In the genomic region with DNA sequence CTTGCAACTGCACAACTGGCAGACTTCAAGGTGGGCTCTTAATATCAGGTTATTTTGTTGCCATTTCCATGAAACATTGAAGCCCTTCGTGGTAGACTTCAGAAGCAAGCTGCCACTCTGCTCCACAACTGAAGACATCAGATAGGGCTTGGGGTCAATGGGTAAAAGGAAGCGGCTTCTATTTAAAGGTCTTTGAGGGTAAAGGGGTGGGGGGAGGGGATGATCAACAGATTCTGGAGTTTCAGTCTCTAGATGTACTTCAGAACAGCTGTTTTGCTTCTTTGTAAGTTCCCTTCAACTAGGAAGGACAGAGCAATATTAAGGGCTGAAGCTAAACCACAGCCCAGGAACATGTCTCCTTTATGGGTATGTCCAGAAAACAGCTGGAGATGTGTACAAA, we compare ENCODE assay signal across 29 mouse cellular contexts. TPM values are rescaled to one million over a fixed set of nuclear protein-coding genes. Genes with fewer than 3 reads are reported as not detected.
DNase-seq lines count a peak whose midpoint lies in the region; ATAC-seq and TF ChIP-seq lines count a peak whose summit lies in the region.
"Had no signal": no experiment of that assay in that cellular context is flagged by ENCODE, and none has a peak within 500 bp of the region (broad histone marks: within the 10 kb centered on the region; RNA-seq: fewer than 3 reads in every experiment).

No protein-coding gene starts in this region.

- no peaks in the 10 kb centered on the region for H3K36me3 ChIP-seq in midbrain, embryonic 11.5 days (ENCODE audit: control insufficient read depth, insufficient read depth, low read length)
- no peaks in the 10 kb centered on the region for H3K36me3 ChIP-seq in midbrain, embryonic 10.5 days
- H3K36me3 ChIP-seq in CH12.LX (replicated peaks in 1 of 2; ENCODE audit: control insufficient read depth in 1 of 2, insufficient read depth in 1 of 2, low read length in 1 of 2): peaks cover 7 to 76% of the 10 kb centered on the region in 2 experiments
- H3K36me3 ChIP-seq: embryonic facial prominence, embryonic 13.5 days; forebrain, embryonic 10.5 days; hindbrain, embryonic 12.5 days; liver, embryonic 12.5 days; neural tube, embryonic 12.5 days had no signal

- dilution Hi-C loops in CH12.LX (cut with MboI; ENCODE audit: extremely low pct_ligation_motif_present, extremely low pct_unique_long_range_greater_than_20kb, low sequenced_read_pairs): no loop called here

- TF ChIP-seq CTCF in CH12.LX (conservative IDR thresholded peaks at IDR 0.05 in 1 of 2, IDR thresholded peaks at IDR 0.05 in 1 of 2; ENCODE audit: low read depth in 2 of 2, low read length in 2 of 2): no peak

- in situ Hi-C loops in CH12.LX (cut with MboI; ENCODE audit: low pct_ligation_motif_present, low pct_unique_long_range_greater_than_20kb, low sequenced_read_pairs): no loop called here

- no peaks in the 10 kb centered on the region for H3K27me3 ChIP-seq in midbrain, embryonic 11.5 days (ENCODE audit: control insufficient read depth, insufficient read depth, low read length)
- H3K27me3 ChIP-seq in midbrain, embryonic 10.5 days (ENCODE audit: low read depth, poor library complexity, severe bottlenecking): no peaks in the 10 kb centered on the region
- no peaks in the 10 kb centered on the region for H3K27me3 ChIP-seq in CH12.LX (replicated peaks)
- H3K27me3 ChIP-seq: embryonic facial prominence, embryonic 13.5 days; hindbrain, embryonic 12.5 days; liver, embryonic 12.5 days; neural tube, embryonic 12.5 days had no signal

- intact Hi-C loops in heart, postnatal 10 days (cut with DNase I): no loop called here

- ATAC-seq in midbrain, embryonic 11.5 days (ENCODE audit: low FRiP score): no peak
- ATAC-seq in common myeloid progenitor, adult 5-6 weeks (replicated peaks; ENCODE audit: low read depth, poor library complexity, severe bottlenecking): peak; percentile 72
- ATAC-seq: forebrain, embryonic 16.5 days; hindbrain, postnatal 0 days; intestine, embryonic 16.5 days; liver, embryonic 12.5 days; liver, postnatal 0 days; midbrain, embryonic 16.5 days had no signal

- no peaks in the 10 kb centered on the region for H3K9me3 ChIP-seq in midbrain, embryonic 11.5 days (ENCODE audit: control insufficient read depth, low read length)
- H3K9me3 ChIP-seq in midbrain, embryonic 10.5 days (replicated peaks): no peaks in the 10 kb centered on the region
- H3K9me3 ChIP-seq in CH12.LX (replicated peaks; ENCODE audit: low read length): no peaks in the 10 kb centered on the region
- H3K9me3 ChIP-seq: embryonic facial prominence, embryonic 13.5 days; forebrain, embryonic 10.5 days; hindbrain, embryonic 12.5 days; liver, embryonic 12.5 days; neural tube, embryonic 12.5 days had no signal

- 83% methylated on average over 2 of the region's 2 CpGs for WGBS in midbrain, embryonic 11.5 days
- 84% methylated on average over 2 of the region's 2 CpGs for WGBS in midbrain, embryonic 10.5 days

- H3K4me2 ChIP-seq in midbrain, embryonic 11.5 days: no peak overlapping the region
- H3K4me2 ChIP-seq in CH12.LX (ENCODE audit: insufficient read depth, low read depth, poor library complexity, severe bottlenecking): no peak overlapping the region
- H3K4me2 ChIP-seq: embryonic facial prominence, embryonic 13.5 days; hindbrain, embryonic 12.5 days; liver, embryonic 12.5 days; neural tube, embryonic 12.5 days had no signal

- no peak overlapping the region for H3K9ac ChIP-seq in midbrain, embryonic 11.5 days (ENCODE audit: low read length)
- H3K9ac ChIP-seq in CH12.LX (ENCODE audit: insufficient read depth, low read depth): no peak overlapping the region
- H3K9ac ChIP-seq: embryonic facial prominence, embryonic 13.5 days; hindbrain, embryonic 12.5 days; liver, embryonic 12.5 days; liver, postnatal 0 days; neural tube, embryonic 12.5 days had no signal

- TF ChIP-seq POLR2A in CH12.LX (IDR thresholded peaks at IDR 0.05; ENCODE audit: low read depth, low read length): no peak

- H3K79me2 ChIP-seq in CH12.LX (replicated peaks; ENCODE audit: control insufficient read depth, extremely low read depth, insufficient read depth, poor library complexity, severe bottlenecking): peaks cover 25% of the 10 kb centered on the region

- H3K4me1 ChIP-seq in midbrain, embryonic 11.5 days (ENCODE audit: control insufficient read depth, insufficient read depth, low read length): no peaks in the 10 kb centered on the region
- no peaks in the 10 kb centered on the region for H3K4me1 ChIP-seq in midbrain, embryonic 10.5 days
- peaks cover 3 to 41% of the 10 kb centered on the region in 2 experiments for H3K4me1 ChIP-seq in CH12.LX (ENCODE audit: control insufficient read depth in 1 of 2, insufficient read depth in 2 of 2)
- H3K4me1 ChIP-seq: neural tube, embryonic 12.5 days had no signal

- H3K4me3 ChIP-seq in midbrain, embryonic 11.5 days (ENCODE audit: low read depth, low read length): no peak overlapping the region
- no peak overlapping the region for H3K4me3 ChIP-seq in midbrain, embryonic 10.5 days
- no peak overlapping the region for H3K4me3 ChIP-seq in CH12.LX (replicated peaks in 1 of 3; ENCODE audit: low read depth in 2 of 3, low read length in 2 of 3, poor library complexity in 1 of 3)
- H3K4me3 ChIP-seq: embryonic facial prominence, embryonic 13.5 days; forebrain, embryonic 10.5 days; hindbrain, embryonic 12.5 days; liver, embryonic 12.5 days; neural tube, embryonic 12.5 days had no signal

- no peak for TF ChIP-seq EP300 in CH12.LX (IDR thresholded peaks at IDR 0.05; ENCODE audit: low read length)

- no peak overlapping the region for H3K27ac ChIP-seq in midbrain, embryonic 11.5 days (ENCODE audit: low read depth, low read length)
- H3K27ac ChIP-seq in midbrain, embryonic 10.5 days (replicated peaks): no peak overlapping the region
- H3K27ac ChIP-seq in CH12.LX (ENCODE audit: insufficient read depth, low read depth): no peak overlapping the region
- H3K27ac ChIP-seq: embryonic facial prominence, embryonic 13.5 days; forebrain, embryonic 10.5 days; hindbrain, embryonic 12.5 days; hindbrain, postnatal 0 days; liver, embryonic 12.5 days; neural tube, embryonic 12.5 days had no signal

- DNase-seq in midbrain, embryonic 11.5 days (ENCODE audit: low spot score, missing footprints): peak; percentile 74
- DNase-seq in midbrain, embryonic 10.5 days (ENCODE audit: low spot score): no peak
- peak; percentile 47 for DNase-seq in CH12.LX (ENCODE audit: extremely low read depth)
- DNase-seq in adrenal gland, adult 8-10 months: no peak
- no peak for DNase-seq in embryo, embryonic 10.5 days (ENCODE audit: low spot score)
- DNase-seq in heart, postnatal 10 days: no peak
- DNase-seq: adrenal gland, postnatal 10 days; cerebellum, adult 11 months; cerebellum, adult 9-10 months; cerebellum, postnatal 36 days; heart, postnatal 36 days; kidney, postnatal 25 days; left cerebral cortex, postnatal 4 days; liver, postnatal 0 days; lung, postnatal 36 days; thymus, postnatal 14 days had no signal

- TF ChIP-seq RAD21 in CH12.LX (IDR thresholded peaks at IDR 0.05; ENCODE audit: low read depth, low read length): no peak

TF ChIP-seq in CH12.LX, 34 proteins besides CTCF, POLR2A, EP300 and RAD21:
- peak; percentile 42; the same call in 1 of the 2 replicates for TF ChIP-seq MEF2A (IDR thresholded peaks at IDR 0.05; ENCODE audit: borderline replicate concordance, low read depth, low read length)
- no peak for TF ChIP-seq JUN (IDR thresholded peaks at IDR 0.05; ENCODE audit: insufficient read depth, low read depth, low read length)
- TF ChIP-seq TBP (conservative IDR thresholded peaks at IDR 0.05; ENCODE audit: low read depth, low read length): no peak
- no peak for TF ChIP-seq KAT2A (IDR thresholded peaks at IDR 0.05; ENCODE audit: insufficient replicate concordance, low read length)
- TF ChIP-seq SIN3A (IDR thresholded peaks at IDR 0.05; ENCODE audit: low read length): 0 out of 2 replicates have a peak, but pooled peaks have one; percentile 34
- no peak for TF ChIP-seq GABPA (IDR thresholded peaks at IDR 0.05; ENCODE audit: insufficient replicate concordance, low read depth, low read length)
- 0 out of 2 replicates have a peak, but pooled peaks have one; percentile 7 for TF ChIP-seq IRF4 (IDR thresholded peaks at IDR 0.05; ENCODE audit: low read depth, low read length)
- 0 out of 2 replicates have a peak, but pooled peaks have one; percentile 13 for TF ChIP-seq CHD2 (IDR thresholded peaks at IDR 0.05; ENCODE audit: low read length)
- TF ChIP-seq USF2 (conservative IDR thresholded peaks at IDR 0.05; ENCODE audit: low read depth, low read length): no peak
- peak; percentile 28; the same call in 1 of the 2 replicates for TF ChIP-seq ETS1 (conservative IDR thresholded peaks at IDR 0.05; ENCODE audit: low read depth, low read length)
- TF ChIP-seq MXI1 (IDR thresholded peaks at IDR 0.05; ENCODE audit: low read depth, low read length): no peak

RNA-seq across cellular contexts. Expression of a gene that starts 31.2 kb away (rescaled TPM):
- not detected in 2 replicates for polyA plus RNA-seq in midbrain, embryonic 11.5 days (2014; fragmentation: Nextera tagmentation; extraction: Ambion mirVana)
- polyA plus RNA-seq in midbrain, embryonic 10.5 days (2016; fragmentation: Nextera tagmentation; extraction: Ambion mirVana): not detected in 2 replicates
- total RNA-seq in CH12.LX (2012; rRNA removed) (not detected in 2 replicates), CH12.LX (2014; rRNA removed) (0.95 TPM in 1 of 2 replicates, not detected in the other)
- not detected in 2 replicates for polyA plus RNA-seq in CH12.LX (2012; ENCODE audit: insufficient read length, low read depth)
- not detected in 2 replicates for total RNA-seq in common myeloid progenitor, adult 5-6 weeks (2017)
- total RNA-seq in adrenal gland, adult 8-10 months (2022): 1 to 10 TPM in 2 of 4 experiments, under 1 TPM in 1, not detected in 1; 0.31 to 1.5 (median 1.5) TPM
- under 1 TPM in 1 of 2 experiments, not detected in 1; 0.22 TPM for total RNA-seq in heart, postnatal 10 days (2021)
- total RNA-seq: heart, adult 8-10 months; heart, postnatal 36 days; hindbrain, postnatal 0 days; left cerebral cortex, postnatal 4 days had no signal
- polyA plus RNA-seq: forebrain, embryonic 10.5 days; heart, embryonic 14.5 days; kidney, embryonic 14.5 days; neural tube, embryonic 12.5 days had no signal

RNA-seq across cellular contexts. Expression of a gene that starts 31.8 kb away (rescaled TPM):
- polyA plus RNA-seq in midbrain, embryonic 11.5 days (2014; fragmentation: Nextera tagmentation; extraction: Ambion mirVana): 3.3 and 4.5 TPM in 2 replicates
- 2.5 and 2.6 TPM in 2 replicates for polyA plus RNA-seq in midbrain, embryonic 10.5 days (2016; fragmentation: Nextera tagmentation; extraction: Ambion mirVana)
- total RNA-seq in CH12.LX (2012; rRNA removed): 40.0 and 40.7 TPM in 2 replicates
- 38.3 and 43.7 TPM in 2 replicates for total RNA-seq in CH12.LX (2014; rRNA removed)
- polyA plus RNA-seq in CH12.LX (2012; ENCODE audit: insufficient read length, low read depth): 105 and 107 TPM in 2 replicates
- total RNA-seq in common myeloid progenitor, adult 5-6 weeks (2017): 7.6 and 15.6 TPM in 2 replicates
- 10 to 100 TPM in 3 of 4 experiments, 1 to 10 TPM in 1; 9.0 to 12.0 (median 10.6) TPM for total RNA-seq in adrenal gland, adult 8-10 months (2022)
- 10 to 100 TPM; 44.8 to 52.4 TPM for total RNA-seq in heart, postnatal 10 days (2021)

Comparison
In these comparisons a context has a peak if more than half of its experiments do, and no peak if none do; other contexts are left out.
1. DNase-seq: peak in midbrain, embryonic 11.5 days (single experiment) and CH12.LX (single experiment); none in midbrain, embryonic 10.5 days (single experiment), adrenal gland, adult 8-10 months (single experiment), embryo, embryonic 10.5 days (single experiment) and heart, postnatal 10 days (0 of 2).